Mouse (Mus musculus): ENCODE data around the gene Gm21904.
"Not testable (repeated sequence)": the region's sequence is repeated elsewhere in the genome, so short reads cannot be mapped to it uniquely, and the experiment has no call there.

Gene Gm21904

GRCm38 (mm10) chrY:17846166-17846565 lies at the start of gene Gm21904:
Gene Gm21904, minus strand, starts transcription at chrY:17846266.
- DNase-seq (ENCODE audit: low read depth) = not testable (repeated sequence)

GRCm38 (mm10) chrY:17874441-17874840 lies 28.4 kb upstream of the Gm21904 start, which contains the start of the genes Gm20772 and Gm20831:
Gene Gm20772, plus strand, starts transcription at chrY:17874741.
Gene Gm20831, plus strand, starts transcription at chrY:17874741.
- not testable (repeated sequence) for DNase-seq (ENCODE audit: low read depth)
